Mouse (Mus musculus) CH12.LX (cell line): ENCODE results near the gene Adcy5. TPM values are rescaled to one million over a fixed set of nuclear protein-coding genes. Genes with fewer than 3 reads are reported as not detected.

Experiments used
- DNase-seq: peaks from one replicate; pipeline ENCODE4 v3.0.0-alpha.2; 2013; ENCODE audit errors: extremely low read depth
- H3K27ac ChIP-seq: 2 replicates; pipeline ENCODE4 v1.5.1; 2012; ENCODE audit warnings: low read depth, mild to moderate bottlenecking, control low read depth, moderate library complexity; ENCODE audit not compliant: insufficient read depth
- H3K27me3 ChIP-seq: replicated peaks from 2 replicates; pipeline ENCODE3; 2012; ENCODE audit warnings: inconsistent platforms
- H3K36me3 ChIP-seq, 2 experiments: replicated peaks in 1 of 2; 2 replicates each; pipeline versions ENCODE3 to v1.6.1; 2012; ENCODE audit warnings: inconsistent platforms in 1 of 2, low read length in 1 of 2, mild to moderate bottlenecking in 1 of 2, mixed read lengths in 1 of 2, moderate library complexity in 1 of 2; ENCODE audit not compliant: control insufficient read depth in 1 of 2, insufficient read depth in 1 of 2
- H3K4me1 ChIP-seq, 2 experiments: 2 replicates each; pipeline ENCODE4 v1.6.1; 2012; ENCODE audit warnings: inconsistent platforms in 1 of 2, moderate library complexity in 1 of 2; ENCODE audit not compliant: insufficient read depth in 2 of 2, control insufficient read depth in 1 of 2
- H3K4me2 ChIP-seq: 2 replicates; pipeline ENCODE4 v1.6.1; 2012; ENCODE audit warnings: low read depth, mild to moderate bottlenecking, control low read depth; ENCODE audit not compliant: poor library complexity, insufficient read depth, severe bottlenecking
- H3K4me3 ChIP-seq, 3 experiments: fragments of 150-350 bp in 1 of 3; sonication (generic) in 1 of 3; replicated peaks in 1 of 3; 2 replicates each; pipeline versions ENCODE3 to v1.5.1; 2011 to 2012; ENCODE audit warnings: low read depth in 2 of 3, low read length in 2 of 3, mild to moderate bottlenecking in 2 of 3, moderate library complexity in 2 of 3, control low read depth in 1 of 3, improper control_type of control experiment in 1 of 3, inconsistent platforms in 1 of 3, mixed read lengths in 1 of 3; ENCODE audit not compliant: poor library complexity in 1 of 3
- H3K79me2 ChIP-seq: replicated peaks from 2 replicates; pipeline ENCODE4 v1.6.1; 2012; ENCODE audit warnings: mild to moderate bottlenecking, moderate library complexity; ENCODE audit not compliant: control insufficient read depth, poor library complexity, insufficient read depth, severe bottlenecking; ENCODE audit errors: extremely low read depth
- H3K9ac ChIP-seq: 2 replicates; pipeline ENCODE4 v1.6.1; 2012; ENCODE audit warnings: low read depth, mild to moderate bottlenecking, control low read depth, moderate library complexity; ENCODE audit not compliant: insufficient read depth
- H3K9me3 ChIP-seq: replicated peaks from 2 replicates; pipeline ENCODE3; 2012; ENCODE audit warnings: low read length, inconsistent platforms, mixed read lengths
- BHLHE40 ChIP-seq: IDR thresholded peaks from 2 replicates; pipeline ENCODE4 v1.6.1; 2011; ENCODE audit warnings: mild to moderate bottlenecking, low read depth, low read length, improper control_type of control experiment
- CTCF ChIP-seq, 2 experiments: IDR thresholded peaks in 1 of 2; conservative IDR thresholded peaks in 1 of 2; 2 replicates each; pipeline ENCODE4 v1.5.1; 2011 to 2012; ENCODE audit warnings: low read depth in 2 of 2, low read length in 2 of 2, improper control_type of control experiment in 1 of 2, inconsistent platforms in 1 of 2, mild to moderate bottlenecking in 1 of 2, moderate library complexity in 1 of 2
- E2F4 ChIP-seq: IDR thresholded peaks from 2 replicates; pipeline ENCODE4 v1.6.1; 2011; ENCODE audit warnings: low read depth, low read length, improper control_type of control experiment; ENCODE audit not compliant: insufficient replicate concordance
- ELF1 ChIP-seq: IDR thresholded peaks from 2 replicates; pipeline ENCODE4 v1.6.1; 2014; ENCODE audit warnings: low read depth, mild to moderate bottlenecking, inconsistent platforms, low read length, improper control_type of control experiment
- EP300 ChIP-seq: IDR thresholded peaks from 2 replicates; pipeline ENCODE4 v1.6.1; 2011; ENCODE audit warnings: low read length, improper control_type of control experiment
- GABPA ChIP-seq: IDR thresholded peaks from 2 replicates; pipeline ENCODE4 v1.6.1; 2012; ENCODE audit warnings: low read depth, low read length, improper control_type of control experiment, inconsistent platforms; ENCODE audit not compliant: insufficient replicate concordance
- HCFC1 ChIP-seq: IDR thresholded peaks from 2 replicates; pipeline ENCODE4 v1.6.1; 2012; ENCODE audit warnings: low read depth, mild to moderate bottlenecking, inconsistent platforms, low read length, improper control_type of control experiment
- KAT2A ChIP-seq: IDR thresholded peaks from 2 replicates; pipeline ENCODE4 v1.6.1; 2012; ENCODE audit warnings: low read length, improper control_type of control experiment, inconsistent platforms; ENCODE audit not compliant: insufficient replicate concordance
- MAFK ChIP-seq: IDR thresholded peaks from 2 replicates; pipeline ENCODE4 v1.6.1; 2011; ENCODE audit warnings: low read length, improper control_type of control experiment; ENCODE audit not compliant: insufficient replicate concordance
- MAX ChIP-seq: IDR thresholded peaks from 2 replicates; pipeline ENCODE4 v1.6.1; 2011; ENCODE audit warnings: low read length, improper control_type of control experiment
- MXI1 ChIP-seq: IDR thresholded peaks from 2 replicates; pipeline ENCODE4 v1.6.1; 2011; ENCODE audit warnings: mild to moderate bottlenecking, low read depth, low read length, improper control_type of control experiment
- MYC ChIP-seq: IDR thresholded peaks from 2 replicates; pipeline ENCODE4 v1.6.1; 2011; ENCODE audit warnings: low read depth, mild to moderate bottlenecking, improper control_type of control experiment, low read length
- NRF1 ChIP-seq: IDR thresholded peaks from 2 replicates; pipeline ENCODE4 v1.6.1; 2014; ENCODE audit warnings: low read depth, mild to moderate bottlenecking, inconsistent platforms, low read length, improper control_type of control experiment, moderate library complexity
- PAX5 ChIP-seq: IDR thresholded peaks from 2 replicates; pipeline ENCODE4 v1.6.1; 2012; ENCODE audit warnings: low read length, inconsistent platforms, mixed read lengths
- POLR2A ChIP-seq: IDR thresholded peaks from 2 replicates; pipeline ENCODE4 v1.6.1; 2011; ENCODE audit warnings: low read depth, mild to moderate bottlenecking, improper control_type of control experiment, low read length
- POLR2AphosphoS2 ChIP-seq: IDR thresholded peaks from 2 replicates; pipeline ENCODE4 v1.6.1; 2011; ENCODE audit warnings: low read depth, low read length, improper control_type of control experiment
- RAD21 ChIP-seq: IDR thresholded peaks from 2 replicates; pipeline ENCODE4 v1.6.1; 2011; ENCODE audit warnings: low read depth, mild to moderate bottlenecking, low read length, improper control_type of control experiment, moderate library complexity
- RCOR1 ChIP-seq: conservative IDR thresholded peaks from 2 replicates; pipeline ENCODE4 v1.6.1; 2012; ENCODE audit warnings: low read depth, mild to moderate bottlenecking, inconsistent platforms, low read length, improper control_type of control experiment
- SIN3A ChIP-seq: IDR thresholded peaks from 2 replicates; pipeline ENCODE4 v1.6.1; 2012; ENCODE audit warnings: low read length, improper control_type of control experiment, inconsistent platforms
- TBP ChIP-seq: conservative IDR thresholded peaks from 2 replicates; pipeline ENCODE4 v1.6.1; 2011; ENCODE audit warnings: low read depth, low read length, improper control_type of control experiment
- USF2 ChIP-seq: conservative IDR thresholded peaks from 2 replicates; pipeline ENCODE4 v1.6.1; 2011; ENCODE audit warnings: low read depth, low read length, improper control_type of control experiment
- ZC3H11A ChIP-seq: IDR thresholded peaks from 2 replicates; pipeline ENCODE4 v1.6.1; 2012; ENCODE audit warnings: low read depth, mild to moderate bottlenecking, inconsistent platforms, low read length, improper control_type of control experiment
- ZMIZ1 ChIP-seq: IDR thresholded peaks from 2 replicates; pipeline ENCODE4 v1.6.1; 2012; ENCODE audit warnings: low read depth, mild to moderate bottlenecking, inconsistent platforms, low read length, improper control_type of control experiment
- ZNF384 ChIP-seq: IDR thresholded peaks from 2 replicates; pipeline ENCODE4 v1.6.1; 2012; ENCODE audit warnings: low read depth, low read length, improper control_type of control experiment, inconsistent platforms
- dilution Hi-C: fragments of 300-500 bp; cut with MboI; formaldehyde crosslinking; loops from 2 replicates; pipeline ENCODE4 v1.14.3; 2020; ENCODE audit warnings: low sequenced_read_pairs; ENCODE audit not compliant: extremely low pct_unique_long_range_greater_than_20kb, extremely low pct_ligation_motif_present
- in situ Hi-C: fragments of 300-500 bp; cut with MboI; formaldehyde crosslinking; loops from 3 replicates; pipeline ENCODE4 v1.14.3; 2019; ENCODE audit warnings: low sequenced_read_pairs, low pct_ligation_motif_present, low pct_unique_long_range_greater_than_20kb, mixed read lengths
- polyA plus RNA-seq: library from polyadenylated mRNA; unstranded; fragments of >175 nt; gene quantifications from 2 replicates; pipeline ENCODE4 v1.2.1, GENCODE M21; 2012; ENCODE audit warnings: low read depth; ENCODE audit not compliant: insufficient read length
- total RNA-seq, 2 experiments: library from RNA; depleted of rRNA; stranded (reverse); fragments of 300-350 nt in 1 of 2; fragments of >200 nt in 1 of 2; gene quantifications; 2 replicates each; pipeline ENCODE4 v1.2.3; 2012 to 2014

The Adcy5 gene
- total and polyA plus RNA-seq, 3 experiments, result 0.04 TPM; not detected in 2

- in situ Hi-C loops (no loop called here), dilution Hi-C loops (no loop called here)
- no peak for DNase-seq
- Histone ChIP-seq H3K9me3 (no peaks in the 10 kb centered on the region), H3K79me2 (no peaks in the 10 kb centered on the region), H3K9ac (no peak overlapping the region), H3K36me3 (peaks cover 27 to 55% of the 10 kb centered on the region in 2 experiments), H3K27me3 (no peaks in the 10 kb centered on the region), H3K4me3 (no peak overlapping the region), H3K4me1 (peaks cover 0 to 3% of the 10 kb centered on the region in 2 experiments; a peak in 1 of 4 replicates), H3K4me2 (no peak overlapping the region), H3K27ac (no peak overlapping the region)
- TF ChIP-seq GABPA, result no peak
- TF ChIP-seq USF2, result no peak
Observed at GRCm38 (mm10) chr16:35109156-35109555, 45.5 kb upstream of the Adcy5 start.

GRCm38 (mm10) chr16:35109656-35110291, 44.9 kb upstream of the Adcy5 start:
- dilution Hi-C loops, result no loop called here

GRCm38 (mm10) chr16:35110410-35111142, 44.1 kb upstream of the Adcy5 start:
- Histone ChIP-seq H3K4me3 (no peak overlapping the region), H3K27ac (no peak overlapping the region), H3K4me2 (no peak overlapping the region), H3K4me1 (peaks cover 0 to 3% of the 10 kb centered on the region in 2 experiments; a peak in 1 of 4 replicates), H3K79me2 (no peaks in the 10 kb centered on the region), H3K27me3 (no peaks in the 10 kb centered on the region), H3K9me3 (no peaks in the 10 kb centered on the region), H3K9ac (no peak overlapping the region), H3K36me3 (peaks cover 18 to 42% of the 10 kb centered on the region in 2 experiments)
- in situ Hi-C loops (loop anchor here (5.0 kb wide), 1 partner anchor 157 kb away; no protein-coding TSS in a partner anchor), dilution Hi-C loops (no loop called here)
- peak; percentile 81 for DNase-seq
- TF ChIP-seq MAX, result no peak
- no peak for TF ChIP-seq MYC
- no peak for TF ChIP-seq BHLHE40
- no peak for TF ChIP-seq ZNF384
- TF ChIP-seq E2F4, result 0 out of 2 replicates have a peak, but pooled peaks have one; percentile 70
- no peak for TF ChIP-seq NRF1
- TF ChIP-seq EP300, result no peak
- TF ChIP-seq KAT2A, result no peak
- TF ChIP-seq MAFK, result no peak
- no peak for TF ChIP-seq RCOR1
- TF ChIP-seq ELF1, result 0 out of 2 replicates have a peak, but pooled peaks have one; percentile 15
- TF ChIP-seq HCFC1, result no peak
- TF ChIP-seq GABPA, result no peak
- TF ChIP-seq MXI1, result no peak
- no peak for TF ChIP-seq ZMIZ1
- TF ChIP-seq POLR2A, result 0 out of 2 replicates have a peak, but pooled peaks have one; percentile 24
- TF ChIP-seq RAD21, result peak; percentile 95
- peak; percentile 47; the same call in 1 of the 2 replicates for TF ChIP-seq ZC3H11A

More at GRCm38 (mm10) chr16:35109656-35110291, 44.9 kb upstream of the Adcy5 start:
- H3K9ac ChIP-seq, result no peak overlapping the region
- no peak overlapping the region for H3K4me2 ChIP-seq
- H3K79me2 ChIP-seq, result no peaks in the 10 kb centered on the region
- no peaks in the 10 kb centered on the region for H3K27me3 ChIP-seq
- no peak for DNase-seq
- H3K4me1 ChIP-seq, result peaks cover 0 to 3% of the 10 kb centered on the region in 2 experiments; a peak in 1 of 4 replicates
- in situ Hi-C loops, result loop anchor here (5.0 kb wide), 1 partner anchor 158 kb away; no protein-coding TSS in a partner anchor
- no peak overlapping the region for H3K4me3 ChIP-seq
- H3K9me3 ChIP-seq, result no peaks in the 10 kb centered on the region
- H3K36me3 ChIP-seq, result peaks cover 23 to 49% of the 10 kb centered on the region in 2 experiments
- TF ChIP-seq ELF1 (no peak), CTCF (conservative IDR thresholded peaks at IDR 0.05 in 1 of 2, IDR thresholded peaks at IDR 0.05 in 1 of 2; ENCODE audit: low read depth in 2 of 2, low read length in 2 of 2) (no peak), MXI1 (no peak), POLR2AphosphoS2 (no peak), E2F4 (no peak), SIN3A (no peak), PAX5 (no peak), BHLHE40 (no peak), TBP (no peak), HCFC1 (no peak), POLR2A (no peak)
- TF ChIP-seq, all 38 proteins: peak for 0
- H3K27ac ChIP-seq, result no peak overlapping the region
